Comparison of ENCODE assay signal across 8 mouse cellular contexts in genomic region chr10:62231395-62231732, GRCm38 (mm10). TPM values are rescaled to one million over a fixed set of nuclear protein-coding genes. Genes with fewer than 3 reads are reported as not detected.
DNase-seq lines count a peak whose midpoint lies in the region; ATAC-seq and TF ChIP-seq lines count a peak whose summit lies in the region.

No protein-coding gene starts in this region.

- no peak overlapping the region for H3K9ac ChIP-seq in CH12.LX (ENCODE audit: insufficient read depth, low read depth)
- peak overlapping the region; percentile 58 for H3K9ac ChIP-seq in forebrain, embryonic 15.5 days (replicated peaks)
- H3K9ac ChIP-seq in liver, embryonic 15.5 days = peak overlapping the region; percentile 37; the same call in 1 of the 2 replicates

- H3K27me3 ChIP-seq in heart, embryonic 10.5 days (ENCODE audit: insufficient read depth, poor library complexity, severe bottlenecking) = peaks cover 38% of the 10 kb centered on the region
- H3K27me3 ChIP-seq in CH12.LX (replicated peaks) = peaks cover 62% of the 10 kb centered on the region
- no peaks in the 10 kb centered on the region; the same call in 1 of the 2 replicates for H3K27me3 ChIP-seq in forebrain, embryonic 15.5 days
- peaks cover 8% of the 10 kb centered on the region; the same call in 1 of the 2 replicates for H3K27me3 ChIP-seq in liver, embryonic 15.5 days

- TF ChIP-seq RAD21 in CH12.LX (IDR thresholded peaks at IDR 0.05; ENCODE audit: low read depth, low read length) = no peak

- H3K4me3 ChIP-seq in heart, embryonic 10.5 days = peak overlapping the region; percentile 73
- H3K4me3 ChIP-seq in CH12.LX (replicated peaks in 1 of 3; ENCODE audit: low read depth in 2 of 3, low read length in 2 of 3, poor library complexity in 1 of 3) = no peak overlapping the region
- H3K4me3 ChIP-seq in forebrain, embryonic 15.5 days = peak overlapping the region; percentile 65
- peak overlapping the region; percentile 67 for H3K4me3 ChIP-seq in liver, embryonic 15.5 days (replicated peaks)

- TF ChIP-seq CTCF in CH12.LX (conservative IDR thresholded peaks at IDR 0.05 in 1 of 2, IDR thresholded peaks at IDR 0.05 in 1 of 2; ENCODE audit: low read depth in 2 of 2, low read length in 2 of 2) = no peak

- WGBS in heart, embryonic 10.5 days = 3% methylated on average over 13 of the region's 13 CpGs
- WGBS in forebrain, embryonic 15.5 days = 2% methylated on average over 13 of the region's 13 CpGs
- 3% methylated on average over 13 of the region's 13 CpGs for WGBS in liver, embryonic 15.5 days (ENCODE audit: insufficient replicate concordance)

- no peak for TF ChIP-seq POLR2A in CH12.LX (IDR thresholded peaks at IDR 0.05; ENCODE audit: low read depth, low read length)

- no peaks in the 10 kb centered on the region for H3K9me3 ChIP-seq in heart, embryonic 10.5 days
- no peaks in the 10 kb centered on the region for H3K9me3 ChIP-seq in CH12.LX (replicated peaks; ENCODE audit: low read length)
- no peaks in the 10 kb centered on the region for H3K9me3 ChIP-seq in forebrain, embryonic 15.5 days
- H3K9me3 ChIP-seq in liver, embryonic 15.5 days (replicated peaks) = no peaks in the 10 kb centered on the region

- intact Hi-C loops in heart, postnatal 10 days (cut with DNase I) = no loop called here

- in situ Hi-C loops in CH12.LX (cut with MboI; ENCODE audit: low pct_ligation_motif_present, low pct_unique_long_range_greater_than_20kb, low sequenced_read_pairs) = no loop called here

- peak overlapping the region; percentile 72 for H3K4me2 ChIP-seq in CH12.LX (ENCODE audit: insufficient read depth, low read depth, poor library complexity, severe bottlenecking)
- peak overlapping the region; percentile 93 for H3K4me2 ChIP-seq in forebrain, embryonic 15.5 days (replicated peaks)
- peak overlapping the region; percentile 97 for H3K4me2 ChIP-seq in liver, embryonic 15.5 days

- no peak for TF ChIP-seq EP300 in CH12.LX (IDR thresholded peaks at IDR 0.05; ENCODE audit: low read length)

- peaks cover 19% of the 10 kb centered on the region for H3K4me1 ChIP-seq in heart, embryonic 10.5 days
- H3K4me1 ChIP-seq in CH12.LX (ENCODE audit: control insufficient read depth in 1 of 2, insufficient read depth in 2 of 2) = peaks cover 3 to 4% of the 10 kb centered on the region in 2 experiments; a peak in 1 of 4 replicates
- peaks cover 6% of the 10 kb centered on the region for H3K4me1 ChIP-seq in forebrain, embryonic 15.5 days
- H3K4me1 ChIP-seq in liver, embryonic 15.5 days (replicated peaks) = peaks cover 72% of the 10 kb centered on the region

- dilution Hi-C loops in CH12.LX (cut with MboI; ENCODE audit: extremely low pct_ligation_motif_present, extremely low pct_unique_long_range_greater_than_20kb, low sequenced_read_pairs) = no loop called here

- ATAC-seq in forebrain, embryonic 15.5 days (replicated peaks) = no peak
- no peak for ATAC-seq in liver, embryonic 15.5 days (ENCODE audit: insufficient read depth)

- no peaks in the 10 kb centered on the region for H3K36me3 ChIP-seq in heart, embryonic 10.5 days
- H3K36me3 ChIP-seq in CH12.LX (replicated peaks in 1 of 2; ENCODE audit: control insufficient read depth in 1 of 2, insufficient read depth in 1 of 2, low read length in 1 of 2) = no peaks in the 10 kb centered on the region
- no peaks in the 10 kb centered on the region for H3K36me3 ChIP-seq in forebrain, embryonic 15.5 days
- H3K36me3 ChIP-seq in liver, embryonic 15.5 days (replicated peaks) = no peaks in the 10 kb centered on the region

- DNase-seq in heart, embryonic 10.5 days (ENCODE audit: low spot score) = no peak
- no peak for DNase-seq in heart, postnatal 10 days
- DNase-seq in CH12.LX (ENCODE audit: extremely low read depth) = no peak
- DNase-seq in B cell, adult 2 months = no peak
- no peak for DNase-seq in cerebellum, postnatal 25 days
- no peak for DNase-seq in cerebellum, adult 8-10 months

- no peaks in the 10 kb centered on the region for H3K79me2 ChIP-seq in CH12.LX (replicated peaks; ENCODE audit: control insufficient read depth, extremely low read depth, insufficient read depth, poor library complexity, severe bottlenecking)

- peak overlapping the region; percentile 83 for H3K27ac ChIP-seq in heart, embryonic 10.5 days
- no peak overlapping the region for H3K27ac ChIP-seq in CH12.LX (ENCODE audit: insufficient read depth, low read depth)
- no peak overlapping the region for H3K27ac ChIP-seq in forebrain, embryonic 15.5 days (replicated peaks)
- 0 out of 2 replicates have a peak overlapping the region, but pooled peaks have one; percentile 54 for H3K27ac ChIP-seq in liver, embryonic 15.5 days (replicated peaks)

TF ChIP-seq in CH12.LX, 34 proteins besides CTCF, POLR2A, EP300 and RAD21:
- TF ChIP-seq USF1 (IDR thresholded peaks at IDR 0.05; ENCODE audit: low read depth, low read length) (no peak), RCOR1 (conservative IDR thresholded peaks at IDR 0.05; ENCODE audit: low read depth, low read length) (no peak), ELF1 (IDR thresholded peaks at IDR 0.05; ENCODE audit: low read depth, low read length) (no peak), IRF4 (IDR thresholded peaks at IDR 0.05; ENCODE audit: low read depth, low read length) (no peak), USF2 (conservative IDR thresholded peaks at IDR 0.05; ENCODE audit: low read depth, low read length) (no peak), SIN3A (IDR thresholded peaks at IDR 0.05; ENCODE audit: low read length) (no peak), CHD2 (IDR thresholded peaks at IDR 0.05; ENCODE audit: low read length) (no peak), MYC (IDR thresholded peaks at IDR 0.05; ENCODE audit: low read depth, low read length) (no peak), SMC3 (IDR thresholded peaks at IDR 0.05; ENCODE audit: low read depth, low read length) (no peak), ZKSCAN1 (IDR thresholded peaks at IDR 0.05; ENCODE audit: borderline replicate concordance, low read depth, low read length) (no peak), MAZ (IDR thresholded peaks at IDR 0.05; ENCODE audit: low read depth, low read length) (no peak)

RNA-seq across cellular contexts. Expression of gene Tspan15, which starts 0.3 kb away (rescaled TPM):
- polyA plus RNA-seq in heart, embryonic 10.5 days (2016; fragmentation: Nextera tagmentation; extraction: Ambion mirVana) = 7.7 and 13.9 TPM in 2 replicates
- total RNA-seq in heart, postnatal 10 days (2021) = 10 to 100 TPM; 12.4 to 13.7 TPM
- total RNA-seq in CH12.LX (2012; rRNA removed) (0.08 and 0.30 TPM in 2 replicates), CH12.LX (2014; rRNA removed) (0.12 TPM in 1 of 2 replicates, not detected in the other)
- polyA plus RNA-seq in CH12.LX (2012; ENCODE audit: insufficient read length, low read depth) = not detected in 2 replicates
- 14.4 and 17.0 TPM in 2 replicates for polyA plus RNA-seq in forebrain, embryonic 15.5 days (2015; fragmentation: Nextera tagmentation; extraction: Ambion mirVana)
- 12.7 and 14.9 TPM in 2 replicates for polyA plus RNA-seq in liver, embryonic 15.5 days (2015; fragmentation: Nextera tagmentation; extraction: Ambion mirVana)

RNA-seq across cellular contexts. Expression of gene Tacr2, which starts 20.9 kb away (rescaled TPM):
- polyA plus RNA-seq in heart, embryonic 10.5 days (2016; fragmentation: Nextera tagmentation; extraction: Ambion mirVana) = not detected in 2 replicates
- not detected for total RNA-seq in heart, postnatal 10 days (2021)
- 0.04 TPM in 2 replicates for total RNA-seq in CH12.LX (2012; rRNA removed)
- total RNA-seq in CH12.LX (2014; rRNA removed) = 0.14 and 0.24 TPM in 2 replicates
- 0.13 TPM in 1 of 2 replicates, not detected in the other for polyA plus RNA-seq in CH12.LX (2012; ENCODE audit: insufficient read length, low read depth)
- polyA plus RNA-seq in forebrain, embryonic 15.5 days (2015; fragmentation: Nextera tagmentation; extraction: Ambion mirVana) = not detected in 2 replicates
- polyA plus RNA-seq in liver, embryonic 15.5 days (2015; fragmentation: Nextera tagmentation; extraction: Ambion mirVana) = not detected in 2 replicates

Comparison
In these comparisons a context has a peak if more than half of its experiments do, and no peak if none do; other contexts are left out.
1. H3K27ac ChIP-seq: peak in heart, embryonic 10.5 days (single experiment) and liver, embryonic 15.5 days (single experiment); none in CH12.LX (single experiment) and forebrain, embryonic 15.5 days (single experiment).
2. H3K4me3 ChIP-seq: peak in heart, embryonic 10.5 days (single experiment), forebrain, embryonic 15.5 days (single experiment) and liver, embryonic 15.5 days (single experiment); none in CH12.LX (0 of 3).
3. Peak in every context shown above with its lines, with median percentiles within 50 percentile points of each other: H3K4me2 ChIP-seq.